Mouse (Mus musculus) layer of hippocampus, postnatal 14 days (tissue): Measurements from ENCODE around the gene Fat2. TPM values are rescaled to one million over a fixed set of nuclear protein-coding genes. Genes with fewer than 3 reads are reported as not detected.

Experiments
- total RNA-seq, 2 experiments: library from RNA; stranded (reverse); gene quantifications; 2 replicates each; pipeline ENCODE4 v1.2.3; 2021

Gene Fat2
- total RNA-seq, 2 experiments from 2014 or later, result 0.43 to 0.74 TPM

Other genes starting within 250 kb of the Fat2 start
- 10 to 100 TPM; 53.7 to 58.5 TPM for gene Gm2a, start 238.4 kb downstream of the Fat2 start, total RNA-seq
- gene Slc36a3, start 184.9 kb downstream of the Fat2 start, total RNA-seq, result not detected
- gene Slc36a2, start 151.5 kb downstream of the Fat2 start, total RNA-seq, result under 1 TPM; 0.26 to 0.67 TPM
- 10 to 100 TPM; 60.4 to 63.9 TPM for gene Slc36a1, start 132.2 kb downstream of the Fat2 start, total RNA-seq
- 100 to 1,000 TPM; 522 to 533 TPM for gene Sparc, start 86.6 kb upstream of the Fat2 start, total RNA-seq
- gene Atox1, start 124.7 kb upstream of the Fat2 start, total RNA-seq, result 100 to 1,000 TPM; 130 to 132 TPM
- gene G3bp1, start 133.1 kb upstream of the Fat2 start, total RNA-seq, result 10 to 100 TPM; 38.1 to 40.3 TPM